Mouse (Mus musculus) frontal cortex, adult (tissue): ENCODE measurements around the gene Tmed8.
A peak's percentile ranks its signal among the peaks of the same experiment; 100 is the strongest.
"Not testable (repeated sequence)": the region's sequence is repeated elsewhere in the genome, so short reads cannot be mapped to it uniquely, and the experiment has no call there.

Source experiments
- ATAC-seq: cut with Nextera tagmentation; 2 replicates; pipeline ENCODE4 v1.9.2; 2017; ENCODE audit warnings: mild to moderate bottlenecking, moderate library complexity, mixed read lengths; ENCODE audit not compliant: low TSS enrichment

Tmed8 gene

DNA sequence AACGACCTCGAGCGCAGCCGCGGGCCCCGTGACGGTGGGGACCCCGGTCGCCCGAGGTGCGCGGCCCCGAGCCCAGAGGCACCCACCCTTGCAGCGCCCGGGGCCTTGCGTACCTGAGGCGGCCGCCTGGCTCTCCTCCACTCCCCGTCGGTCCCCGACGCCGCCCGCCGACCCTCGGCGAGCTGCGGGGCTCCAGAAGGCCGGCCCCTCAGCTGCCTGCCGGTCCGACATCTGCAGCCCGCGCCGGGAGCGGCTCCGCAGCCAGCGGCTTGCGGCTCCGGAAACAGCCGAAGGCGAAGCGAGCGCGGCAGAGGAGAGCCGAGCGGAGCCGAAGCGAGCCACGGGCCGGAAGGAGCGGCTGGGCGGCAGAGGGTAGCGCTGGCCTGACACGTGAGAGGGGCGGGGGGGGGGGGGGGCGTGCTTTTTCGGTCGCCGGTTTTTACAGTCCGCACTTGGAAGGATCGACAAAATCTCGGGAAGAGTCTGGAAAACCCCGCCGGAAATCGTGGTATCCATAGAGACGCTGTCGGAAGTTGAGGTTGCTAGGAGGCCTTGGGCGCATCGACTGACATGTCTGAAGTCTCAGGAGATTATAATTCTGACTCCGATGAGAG, at the start of gene Tmed8:
Tmed8 (minus strand) TSS at position 482 of the 614 bp plus-strand sequence.
- peak; percentile 87 for ATAC-seq

- ATAC-seq, result 0 out of 2 replicates have a peak, but pooled peaks have one; percentile 5
These were observed 38.4 kb upstream of the Tmed8 start, which contains the start of gene Noxred1 for GRCm38 (mm10) chr12:87238632-87239031. TSS of gene Noxred1 (minus strand) at chr12:87238732.

DNA sequence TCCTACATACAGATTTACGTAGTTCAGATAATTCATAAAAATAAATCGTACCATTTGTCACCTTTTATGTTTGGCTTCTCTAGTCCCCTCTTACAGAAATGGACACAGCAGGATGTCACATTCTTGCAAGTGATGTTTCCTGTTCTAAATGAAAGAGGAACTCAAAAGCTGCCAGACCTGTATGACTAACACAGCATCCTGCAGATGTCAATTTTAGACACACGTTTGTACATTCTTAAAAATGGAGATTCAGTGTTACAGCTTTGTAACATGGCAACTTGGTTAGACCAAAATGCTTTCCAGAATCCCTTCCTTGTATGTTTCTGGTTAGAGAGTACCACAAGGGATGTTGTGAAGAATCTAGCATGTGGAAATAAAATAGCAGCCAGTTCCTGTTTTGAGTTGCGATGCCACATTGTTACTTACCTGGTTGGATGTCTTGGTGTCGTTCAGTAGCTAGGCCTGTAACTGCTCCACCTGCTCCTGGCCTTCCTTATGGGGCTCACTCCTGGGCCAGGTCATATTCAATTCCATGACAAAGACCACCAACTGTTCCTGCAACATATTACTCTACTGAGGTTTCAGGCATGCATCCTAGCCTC, 36.7 kb upstream of the Tmed8 start:
- ATAC-seq, result peak; percentile 55; the same call in 1 of the 2 replicates

GRCm38 (mm10) chr12:87230379-87230895, 30.2 kb upstream of the Tmed8 start:
- no peak for ATAC-seq

DNA sequence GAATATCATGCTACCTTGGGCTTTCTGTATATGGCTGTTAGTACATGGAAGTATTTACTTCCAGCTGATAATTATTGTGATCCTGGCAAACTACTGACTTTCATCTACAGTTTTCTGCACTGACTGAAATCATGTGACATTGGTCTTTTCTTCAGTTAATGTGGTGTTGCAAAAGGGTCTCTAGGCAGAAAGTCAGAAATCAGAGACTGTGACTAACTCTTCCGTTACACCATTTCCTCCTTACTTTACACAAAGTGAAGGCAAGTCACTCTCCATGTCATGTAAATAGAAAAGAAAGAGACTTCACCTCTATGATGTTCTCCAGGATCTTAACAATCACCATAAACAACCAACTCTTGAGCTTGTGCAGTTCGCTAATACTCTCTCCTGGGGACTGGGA, 29.4 kb upstream of the Tmed8 start:
- ATAC-seq, result no peak

DNA sequence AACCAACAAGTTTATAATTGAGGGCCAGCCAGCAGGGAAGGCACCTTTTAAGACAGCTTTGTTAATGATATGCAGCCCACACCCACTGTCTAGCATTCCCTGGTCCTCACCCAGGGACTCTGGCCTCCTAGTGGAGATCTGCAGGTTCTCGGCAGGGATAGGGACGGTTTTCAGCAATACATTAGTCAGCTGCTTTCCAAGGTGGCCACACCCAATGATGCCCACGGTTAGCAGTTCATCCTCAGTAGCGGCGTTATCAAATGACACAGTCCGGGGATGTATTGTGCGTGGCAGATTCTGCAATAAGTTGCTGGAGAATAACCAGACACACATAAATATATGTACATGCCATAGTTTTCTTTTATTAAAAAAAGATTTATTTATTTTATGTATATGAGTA, 26.5 kb upstream of the Tmed8 start:
- no peak for ATAC-seq

- ATAC-seq, result no peak
These were observed 24.7 kb upstream of the Tmed8 start for GRCm38 (mm10) chr12:87224950-87225349.

DNA sequence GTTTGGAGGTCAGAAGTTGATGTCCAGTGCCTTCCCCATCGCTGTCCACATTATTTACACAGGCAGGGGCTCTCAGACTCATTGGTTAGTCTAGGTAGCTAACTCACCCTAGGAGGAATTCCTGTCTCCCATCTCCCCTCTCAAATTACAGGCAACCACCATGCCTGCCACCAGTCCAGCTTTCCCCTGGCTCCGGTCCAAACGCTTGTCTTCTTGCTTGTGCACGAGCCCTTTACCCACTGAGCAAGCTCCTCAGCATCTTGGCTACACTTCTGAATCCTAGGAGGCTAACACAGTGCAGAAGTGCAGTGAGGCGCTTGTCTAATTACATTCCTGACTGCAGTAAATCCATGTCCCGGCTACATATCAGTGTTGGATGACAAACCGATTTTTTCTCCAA, 19.1 kb upstream of the Tmed8 start:
- ATAC-seq, result no peak

- ATAC-seq, result no peak
These were observed 17.3 kb upstream of the Tmed8 start for GRCm38 (mm10) chr12:87217596-87217995.

GRCm38 (mm10) chr12:87216053-87216452, 15.8 kb upstream of the Tmed8 start:
- ATAC-seq, result no peak

- no peak for ATAC-seq
These were observed 12.8 kb upstream of the Tmed8 start for GRCm38 (mm10) chr12:87212844-87213606.

DNA sequence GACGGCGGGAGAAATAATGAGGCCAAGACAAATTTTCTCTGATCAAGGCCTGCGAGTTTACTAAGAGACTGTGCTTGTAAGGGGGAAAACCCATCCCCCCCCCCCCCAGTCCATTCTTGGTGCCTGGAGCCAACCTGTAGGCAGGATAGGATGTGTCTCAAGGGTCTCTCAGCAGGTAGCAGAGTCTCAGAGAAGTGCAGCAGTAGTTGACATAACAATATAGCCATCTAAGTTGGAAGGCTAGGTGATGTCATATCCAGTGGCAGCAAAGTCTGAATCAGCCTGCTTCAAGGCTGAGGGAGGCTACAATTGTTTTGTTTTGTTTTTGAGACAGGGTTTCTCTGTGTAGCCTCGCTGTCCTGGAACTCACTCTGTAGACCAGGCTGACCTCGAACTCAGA, 5.5 kb upstream of the Tmed8 start:
- ATAC-seq, result not testable (repeated sequence)

DNA sequence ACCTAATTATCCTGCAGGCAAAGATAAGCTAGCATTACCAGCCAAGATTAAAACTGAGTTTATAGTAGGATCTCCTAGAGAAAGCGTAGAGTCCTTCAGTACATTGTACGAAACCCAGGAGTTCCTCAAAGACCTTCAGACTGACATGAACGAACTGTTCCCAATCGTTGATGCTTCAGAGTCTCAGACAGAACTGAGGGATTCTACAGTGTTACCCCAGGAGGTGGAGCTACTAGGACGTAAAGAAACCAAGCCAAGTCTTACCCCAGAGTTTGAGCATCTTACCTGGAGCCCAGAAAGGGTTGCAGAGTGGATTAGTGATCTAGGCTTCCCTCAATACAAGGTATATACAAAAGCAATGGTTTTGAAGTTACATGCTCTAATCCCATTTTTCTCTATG, 1.4 kb upstream of the Tmed8 start:
- no peak for ATAC-seq

DNA sequence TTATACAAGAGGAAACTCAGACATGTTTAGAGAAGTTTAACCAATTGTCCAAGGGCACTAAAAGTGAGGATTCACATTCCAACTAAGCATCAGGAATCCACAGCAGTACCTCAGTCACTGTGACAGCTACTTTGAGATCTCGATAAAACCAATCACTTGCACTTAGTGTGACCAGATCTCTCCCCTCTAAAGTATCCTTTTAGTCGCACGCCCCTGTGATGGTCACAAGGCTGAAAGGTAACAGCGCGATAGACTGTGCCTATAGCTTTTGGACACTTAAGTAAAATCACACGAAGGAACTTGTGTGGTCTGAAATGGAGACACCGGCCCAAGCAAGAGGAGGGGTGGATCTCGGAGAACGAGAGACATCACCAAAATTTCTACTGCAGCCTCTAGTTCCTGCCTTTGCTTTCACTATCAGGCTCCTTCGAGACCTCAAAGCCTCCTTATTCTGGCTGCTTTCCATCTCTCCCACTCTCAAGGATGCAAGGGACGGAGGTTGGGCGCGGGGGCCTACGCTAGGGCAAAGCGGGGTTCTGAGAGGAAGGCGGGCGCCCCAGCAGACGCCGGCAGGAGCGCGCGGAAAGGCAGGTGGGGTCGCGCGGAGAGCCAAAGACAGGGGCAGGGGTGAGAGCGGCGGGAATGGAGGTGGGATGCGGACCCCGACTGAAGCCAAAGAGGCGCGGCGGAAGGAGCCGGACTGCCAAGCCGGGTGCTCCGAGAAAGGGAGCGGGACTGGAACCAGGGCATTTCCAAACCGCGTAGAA, 865 bp downstream of the Tmed8 start, which contains the start of gene Samd15:
Samd15 (plus strand) TSS at position 518 of the 767 bp plus-strand sequence.
- peak; percentile 41 for ATAC-seq

GRCm38 (mm10) chr12:87198792-87199191, 1.5 kb downstream of the Tmed8 start:
- 0 out of 2 replicates have a peak, but pooled peaks have one; percentile 2 for ATAC-seq

DNA sequence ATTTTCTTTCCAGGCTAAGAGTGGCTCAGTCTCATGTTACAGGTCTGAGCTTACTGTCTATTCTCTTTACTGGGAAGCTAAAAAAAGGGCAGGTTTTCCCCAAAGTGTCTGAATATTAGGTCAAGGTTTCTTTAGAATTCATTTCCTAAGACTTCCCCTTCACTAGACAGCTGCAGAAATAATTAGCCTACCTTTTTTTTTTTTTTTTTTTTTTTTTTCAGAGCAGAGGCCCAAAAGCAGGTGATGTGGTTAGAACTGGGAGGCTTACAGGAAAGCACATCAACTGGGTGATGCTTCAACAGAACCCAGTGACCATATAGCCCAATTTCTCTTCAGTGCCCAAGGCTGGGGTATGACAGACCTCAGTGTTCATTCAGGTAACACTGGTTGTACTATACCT, 3.9 kb downstream of the Tmed8 start:
- ATAC-seq, result no peak

DNA sequence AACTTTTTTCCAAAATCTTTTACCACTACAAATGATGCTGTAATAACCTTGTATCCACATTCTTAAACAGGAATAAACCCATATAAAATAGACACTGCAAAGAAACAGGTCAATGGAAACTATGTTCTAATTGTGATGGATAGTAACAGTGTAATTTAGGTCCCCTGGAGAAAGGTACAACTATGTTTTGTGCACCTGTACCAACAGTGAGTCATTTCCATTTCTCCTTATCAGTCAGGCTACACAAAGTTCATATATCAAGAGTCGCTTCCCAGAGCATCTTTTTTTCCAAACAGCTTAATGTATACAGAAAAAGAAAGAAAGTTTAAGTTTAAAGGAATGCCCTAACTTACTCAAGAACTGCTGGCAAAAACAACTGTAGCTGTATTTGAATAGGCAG, 5.2 kb downstream of the Tmed8 start:
- no peak for ATAC-seq

GRCm38 (mm10) chr12:87193008-87193407, 7.2 kb downstream of the Tmed8 start:
- no peak for ATAC-seq

GRCm38 (mm10) chr12:87177631-87178030, 22.6 kb downstream of the Tmed8 start:
- no peak for ATAC-seq

- peak; percentile 66 for ATAC-seq
These were observed 24.9 kb downstream of the Tmed8 start for GRCm38 (mm10) chr12:87175194-87175946.

GRCm38 (mm10) chr12:87160815-87161214, 39.4 kb downstream of the Tmed8 start:
- ATAC-seq, result no peak
